Comparison of ENCODE assay signal across 9 mouse cellular contexts in the genomic region with DNA sequence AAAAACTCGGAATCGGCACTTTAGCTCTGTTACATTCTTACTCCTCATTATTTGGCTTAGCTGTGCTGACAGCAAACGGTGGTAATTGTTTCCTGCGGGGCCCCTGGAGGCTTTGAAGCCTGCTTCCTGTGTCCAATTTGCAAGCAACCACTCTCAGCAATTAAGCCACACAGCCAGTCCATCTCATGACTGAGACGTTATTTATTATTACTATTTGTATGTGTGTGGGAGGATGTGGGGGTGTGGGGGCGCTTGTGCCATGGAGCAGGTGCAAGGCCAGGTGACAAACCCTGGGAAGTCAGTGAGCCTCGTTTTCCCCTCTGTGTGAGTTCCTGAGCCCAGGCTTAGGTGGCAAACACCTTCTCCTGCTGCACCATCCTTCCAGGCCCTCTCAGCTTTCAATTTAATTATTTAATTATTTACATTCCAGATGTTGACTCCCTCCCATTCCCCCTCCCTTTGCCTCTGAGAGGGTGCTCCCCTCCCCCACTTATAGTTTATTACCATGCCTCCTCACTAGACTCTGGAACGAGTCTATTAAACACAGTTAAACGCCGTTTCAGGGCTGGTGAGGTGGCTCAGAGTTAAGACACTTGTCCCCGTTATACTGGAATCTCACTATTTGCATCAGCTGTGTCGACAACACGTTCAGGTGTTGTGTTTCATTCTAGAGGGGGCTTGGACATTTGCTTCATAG. TPM values are rescaled to one million over a fixed set of nuclear protein-coding genes. Genes with fewer than 3 reads are reported as not detected.
DNase-seq lines count a peak whose midpoint lies in the region; ATAC-seq lines count a peak whose summit lies in the region.
"Had no signal": no experiment of that assay in that cellular context is flagged by ENCODE, and none has a peak within 500 bp of the region (broad histone marks: within the 10 kb centered on the region; RNA-seq: fewer than 3 reads in every experiment).

No protein-coding gene starts in this region.

- ATAC-seq in megakaryocyte, adult 5-6 weeks (ENCODE audit: poor library complexity, severe bottlenecking) = no peak
- ATAC-seq in hematopoietic stem cell, adult 5-6 weeks (replicated peaks in 1 of 2; ENCODE audit: insufficient read depth in 1 of 2, low FRiP score in 2 of 2, low TSS enrichment in 1 of 2, low read depth in 1 of 2, poor library complexity in 2 of 2, severe bottlenecking in 2 of 2) = peak; percentile 46 to 58; a peak in 3 of 4 replicates
- ATAC-seq in neural tube, embryonic 15.5 days (ENCODE audit: low FRiP score) = peak; percentile 36; the same call in 1 of the 2 replicates

- no peaks in the 10 kb centered on the region for H3K27me3 ChIP-seq in megakaryocyte, embryonic 14.5 days (replicated peaks)
- no peaks in the 10 kb centered on the region for H3K27me3 ChIP-seq in neural tube, embryonic 15.5 days (replicated peaks)

- H3K4me3 ChIP-seq in megakaryocyte, embryonic 14.5 days (replicated peaks) = peak overlapping the region; percentile 82
- H3K4me3 ChIP-seq in neural tube, embryonic 15.5 days (replicated peaks) = no peak overlapping the region

- peak overlapping the region; percentile 61 for H3K27ac ChIP-seq in neural tube, embryonic 15.5 days (replicated peaks)
- H3K27ac ChIP-seq: liver, embryonic 14.5 days had no signal

- 16% methylated on average over 13 of the region's 13 CpGs for WGBS in neural tube, embryonic 15.5 days

- peaks cover 89% of the 10 kb centered on the region for H3K36me3 ChIP-seq in megakaryocyte, embryonic 14.5 days (replicated peaks; ENCODE audit: low read length)
- no peaks in the 10 kb centered on the region for H3K36me3 ChIP-seq in neural tube, embryonic 15.5 days

- H3K9me3 ChIP-seq in megakaryocyte, embryonic 14.5 days = no peaks in the 10 kb centered on the region
- H3K9me3 ChIP-seq in neural tube, embryonic 15.5 days (replicated peaks) = no peaks in the 10 kb centered on the region

- peak; percentile 25 for DNase-seq in brain, adult 2 months (ENCODE audit: low read depth, low spot score)
- DNase-seq in ovary, adult 18-20 months (ENCODE audit: low spot score) = no peak
- DNase-seq in heart, adult 8-10 months (ENCODE audit: low spot score) = no peak

- peak overlapping the region; percentile 19 for H3K4me2 ChIP-seq in neural tube, embryonic 15.5 days
- H3K4me2 ChIP-seq: heart, embryonic 11.5 days had no signal

- peaks cover 93% of the 10 kb centered on the region for H3K4me1 ChIP-seq in megakaryocyte, embryonic 14.5 days
- H3K4me1 ChIP-seq in neural tube, embryonic 15.5 days = peaks cover 12% of the 10 kb centered on the region

- no peak overlapping the region for H3K9ac ChIP-seq in neural tube, embryonic 15.5 days (replicated peaks)
- H3K9ac ChIP-seq: liver, embryonic 14.5 days had no signal

RNA-seq across cellular contexts. Expression of a gene that starts 18.4 kb away (rescaled TPM):
- polyA plus RNA-seq in megakaryocyte, embryonic 14.5 days (2012; ENCODE audit: insufficient read depth, low replicate concordance) = 5.1 and 24.7 TPM in 2 replicates
- total RNA-seq in megakaryocyte, adult 5-6 weeks (2015) = 4.1 and 7.0 TPM in 2 replicates
- 9.1 and 14.3 TPM in 2 replicates for total RNA-seq in megakaryocyte, adult 5-6 weeks (2017)
- 22.8 and 49.6 TPM in 2 replicates for total RNA-seq in hematopoietic stem cell, adult 5-6 weeks (2017)
- polyA plus RNA-seq in neural tube, embryonic 15.5 days (2015; fragmentation: Nextera tagmentation; extraction: Ambion mirVana) = 18.9 and 20.1 TPM in 2 replicates
- 100 to 1,000 TPM in 1 of 4 experiments, 10 to 100 TPM in 3; 81.2 to 101 (median 95.0) TPM for total RNA-seq in heart, adult 8-10 months (2022)

RNA-seq across cellular contexts. Expression of a gene that starts 32.8 kb away (rescaled TPM):
- 3.9 and 6.6 TPM in 2 replicates for polyA plus RNA-seq in megakaryocyte, embryonic 14.5 days (2012; ENCODE audit: insufficient read depth, low replicate concordance)
- total RNA-seq in megakaryocyte, adult 5-6 weeks (2015) = 41.3 and 46.0 TPM in 2 replicates
- total RNA-seq in megakaryocyte, adult 5-6 weeks (2017) = 63.7 and 64.7 TPM in 2 replicates
- total RNA-seq in hematopoietic stem cell, adult 5-6 weeks (2017) = 42.3 and 71.5 TPM in 2 replicates
- 3.7 and 11.6 TPM in 2 replicates for polyA plus RNA-seq in neural tube, embryonic 15.5 days (2015; fragmentation: Nextera tagmentation; extraction: Ambion mirVana)
- under 1 TPM; 0.22 to 0.72 (median 0.39) TPM for total RNA-seq in heart, adult 8-10 months (2022)

Comparison
In these comparisons a context has a peak if more than half of its experiments do, and no peak if none do; other contexts are left out.
1. RNA of a gene that starts 32.8 kb away (total RNA-seq): 42.3 to 71.5 TPM in hematopoietic stem cell, adult 5-6 weeks and 41.3 to 64.7 TPM in megakaryocyte, adult 5-6 weeks; 0.22 to 0.72 TPM in heart, adult 8-10 months; every median in the first group is over 10 times any median in the second.